Mouse (Mus musculus): ENCODE data around the gene Krt88.

GRCm38 (mm10) chr15:101440837-101441236 is 6.7 kb upstream of the Krt88 start:
- no peak for TF ChIP-seq CTCF (IDR thresholded peaks at IDR 0.05; ENCODE audit: extremely low read depth, insufficient read depth, insufficient read length, insufficient replicate concordance)
- no peak for TF ChIP-seq POLR2A (IDR thresholded peaks at IDR 0.05; ENCODE audit: low read depth, low read length)
